Mouse (Mus musculus) kidney, embryonic 14.5 days (tissue): Measurements from ENCODE around the gene Arhgef10l. TPM values are rescaled to one million over a fixed set of nuclear protein-coding genes. Genes with fewer than 3 reads are reported as not detected.

Source experiments
- ATAC-seq: fragments of 200-750 bp; cut with Nextera tagmentation; 2 replicates; pipeline ENCODE4 v1.8.0; 2017; ENCODE audit warnings: moderate number of reproducible peaks, mild to moderate bottlenecking, moderate TSS enrichment, moderate library complexity; ENCODE audit not compliant: low FRiP score, low TSS enrichment
- H3K27ac ChIP-seq: fragments of 300-500 bp; sonication (generic); 2 replicates; pipeline ENCODE4 v1.5.1; 2014; ENCODE audit warnings: low read depth, mild to moderate bottlenecking, low read length, moderate library complexity, mixed read lengths
- H3K27me3 ChIP-seq: fragments of 300-500 bp; sonication (generic); 2 replicates; pipeline ENCODE4 v1.6.1; 2014; ENCODE audit warnings: mild to moderate bottlenecking, low read length; ENCODE audit not compliant: control insufficient read depth, insufficient read depth
- H3K36me3 ChIP-seq: fragments of 300-500 bp; sonication (generic); 2 replicates; pipeline ENCODE4 v1.6.1; 2014; ENCODE audit warnings: low read length, mixed read lengths; ENCODE audit not compliant: control insufficient read depth, insufficient read depth
- H3K4me1 ChIP-seq: fragments of 300-500 bp; sonication (generic); 2 replicates; pipeline ENCODE4 v1.6.1; 2014; ENCODE audit warnings: low read length, mixed read lengths; ENCODE audit not compliant: control insufficient read depth, insufficient read depth
- H3K4me2 ChIP-seq: fragments of 300-500 bp; sonication (generic); replicated peaks from 2 replicates; pipeline ENCODE4 v1.6.1; 2014; ENCODE audit warnings: low read depth, mild to moderate bottlenecking, low read length
- H3K4me3 ChIP-seq: fragments of 300-500 bp; sonication (generic); 2 replicates; pipeline ENCODE4 v1.5.1; 2014; ENCODE audit warnings: mild to moderate bottlenecking, low read length
- H3K9ac ChIP-seq: fragments of 300-500 bp; sonication (generic); 2 replicates; pipeline ENCODE4 v1.6.1; 2014; ENCODE audit warnings: low read depth, mild to moderate bottlenecking, low read length, moderate library complexity
- H3K9me3 ChIP-seq: fragments of 300-500 bp; sonication (generic); 2 replicates; pipeline ENCODE4 v1.6.1; 2016; ENCODE audit warnings: low read length; ENCODE audit not compliant: control insufficient read depth
- WGBS: fragments of 180-500 bp; shearing (Covaris S2); extraction: QIAGEN DNeasy Blood & Tissue Kit; methylation state at CpG from one replicate; pipeline ENCODE4 v1.1.7; 2014; 5-methylcytosine and 5-hydroxymethylcytosine counted together
- polyA plus RNA-seq: library from polyadenylated mRNA; unstranded; fragments of >200 nt; fragmentation: Nextera tagmentation; extraction: Ambion mirVana; gene quantifications from 2 replicates; pipeline ENCODE4 v1.2.1, GENCODE M21; 2014

Arhgef10l gene
- polyA plus RNA-seq, 1 experiment from 2014 or later, result 18.2 TPM

GRCm38 (mm10) chr4:140598846-140599245 lies 67.0 kb downstream of the Arhgef10l start:
- Histone ChIP-seq H3K27me3 (no peaks in the 10 kb centered on the region), H3K4me2 (no peak overlapping the region), H3K9ac (no peak overlapping the region), H3K36me3 (peaks cover 7% of the 10 kb centered on the region; the same call in 1 of the 2 replicates), H3K27ac (no peak overlapping the region), H3K4me3 (no peak overlapping the region), H3K9me3 (peaks cover 6% of the 10 kb centered on the region; the same call in 1 of the 2 replicates), H3K4me1 (peaks cover 2% of the 10 kb centered on the region; the same call in 1 of the 2 replicates)
- 65% methylated on average over 5 of the region's 5 CpGs for WGBS
- ATAC-seq, result no peak

DNA sequence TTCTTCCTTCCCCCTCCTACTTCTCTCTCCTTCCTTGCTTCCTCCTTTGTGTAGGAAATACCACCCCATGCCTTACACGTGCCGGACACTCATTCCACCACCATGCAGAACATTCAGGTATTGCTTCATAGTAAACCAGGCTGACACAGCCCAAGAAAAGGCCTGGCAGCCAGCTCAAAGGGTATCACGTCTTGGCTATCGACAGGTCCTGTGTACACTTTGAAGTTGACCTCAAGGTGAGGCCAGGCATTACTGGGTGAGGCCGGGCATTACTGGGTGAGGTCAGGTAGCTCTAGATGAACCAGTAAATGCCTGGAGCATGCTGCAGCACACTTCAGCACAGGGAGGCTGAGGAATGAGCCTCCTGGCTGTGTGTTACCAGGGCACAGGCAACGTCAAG lies 67.9 kb downstream of the Arhgef10l start:
- H3K9ac ChIP-seq, result no peak overlapping the region
- H3K36me3 ChIP-seq, result peaks cover 7% of the 10 kb centered on the region; the same call in 1 of the 2 replicates
- no peaks in the 10 kb centered on the region for H3K27me3 ChIP-seq
- H3K27ac ChIP-seq, result no peak overlapping the region
- H3K4me3 ChIP-seq, result no peak overlapping the region
- ATAC-seq, result no peak
- peaks cover 8% of the 10 kb centered on the region; the same call in 1 of the 2 replicates for H3K4me1 ChIP-seq
- WGBS, result 93% methylated on average over 6 of the region's 6 CpGs
- H3K9me3 ChIP-seq, result peaks cover 6% of the 10 kb centered on the region; the same call in 1 of the 2 replicates
- no peak overlapping the region for H3K4me2 ChIP-seq

DNA sequence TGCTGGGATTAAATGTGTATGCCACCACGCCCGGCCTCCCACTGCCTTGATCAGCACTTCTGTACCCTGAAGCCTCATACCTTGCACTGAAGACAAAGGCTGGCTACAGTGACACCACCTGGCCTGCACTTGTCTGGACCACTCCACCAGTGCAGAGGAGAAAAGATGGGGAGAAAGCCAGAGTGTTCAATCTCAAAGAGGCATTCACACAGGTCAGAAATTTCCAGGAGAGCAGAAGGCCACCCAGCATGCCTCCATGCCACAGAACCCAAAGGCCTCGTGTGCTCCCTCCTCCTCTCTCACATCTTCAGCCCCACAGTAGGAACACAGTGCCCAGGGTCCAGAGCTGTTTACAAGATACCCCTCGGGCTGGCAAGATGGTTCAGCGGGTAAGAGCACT lies 68.4 kb downstream of the Arhgef10l start:
- H3K4me1 ChIP-seq, result peaks cover 8% of the 10 kb centered on the region; the same call in 1 of the 2 replicates
- no peak overlapping the region for H3K27ac ChIP-seq
- H3K4me3 ChIP-seq, result no peak overlapping the region
- no peaks in the 10 kb centered on the region for H3K27me3 ChIP-seq
- WGBS, result 93% methylated on average over 5 of the region's 5 CpGs
- H3K36me3 ChIP-seq, result peaks cover 7% of the 10 kb centered on the region; the same call in 1 of the 2 replicates
- H3K9me3 ChIP-seq, result peaks cover 6% of the 10 kb centered on the region; the same call in 1 of the 2 replicates
- no peak overlapping the region for H3K9ac ChIP-seq
- H3K4me2 ChIP-seq, result no peak overlapping the region
- no peak for ATAC-seq

- H3K9me3 ChIP-seq, result peaks cover 6% of the 10 kb centered on the region; the same call in 1 of the 2 replicates
- peaks cover 8% of the 10 kb centered on the region; the same call in 1 of the 2 replicates for H3K4me1 ChIP-seq
- no peak overlapping the region for H3K9ac ChIP-seq
- ATAC-seq, result peak; percentile 35; the same call in 1 of the 2 replicates
- H3K36me3 ChIP-seq, result peaks cover 16% of the 10 kb centered on the region; the same call in 1 of the 2 replicates
- H3K4me2 ChIP-seq, result no peak overlapping the region
- peak overlapping the region; percentile 73; the same call in 1 of the 2 replicates for H3K27ac ChIP-seq
- no peaks in the 10 kb centered on the region for H3K27me3 ChIP-seq
- WGBS, result 77% methylated on average over 14 of the region's 14 CpGs
- H3K4me3 ChIP-seq, result no peak overlapping the region
Measured at GRCm38 (mm10) chr4:140593771-140594505, 71.9 kb downstream of the Arhgef10l start.

DNA sequence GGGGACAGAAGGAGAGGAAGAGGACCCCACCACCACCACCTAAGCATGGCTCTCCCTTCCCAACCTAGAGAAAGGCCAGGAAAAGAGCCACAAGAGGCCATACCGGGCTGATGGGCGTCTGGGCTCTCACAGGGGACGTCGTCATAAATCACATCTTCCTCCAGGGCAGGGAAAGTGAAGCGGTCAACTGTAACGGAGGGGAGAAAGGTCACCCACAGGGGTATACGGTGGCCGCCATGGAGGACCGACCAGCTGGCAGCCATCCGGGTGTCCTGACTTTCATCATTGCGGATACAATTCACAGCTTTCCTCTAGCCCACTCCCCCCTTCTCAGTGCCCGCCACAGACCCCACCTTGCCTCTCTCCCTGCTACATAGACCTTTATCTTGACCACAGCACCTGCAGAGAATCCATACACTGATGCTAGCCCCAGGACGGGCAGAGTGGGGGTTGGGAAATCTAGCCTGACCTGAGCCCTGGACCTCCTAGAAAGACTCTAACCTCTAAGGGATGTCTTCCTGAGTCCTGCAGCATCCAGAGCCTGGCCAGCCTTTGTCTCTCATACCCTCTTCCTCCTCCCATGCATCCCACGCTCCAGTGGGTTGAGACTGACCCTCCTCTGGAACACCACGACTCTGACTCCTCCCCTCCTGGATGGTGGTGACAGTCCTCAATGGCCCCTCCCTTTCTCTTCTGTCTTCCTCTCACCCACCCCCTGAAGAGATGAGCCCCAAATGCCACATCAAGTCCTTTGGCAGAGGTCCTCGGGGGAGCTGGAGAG lies 72.6 kb downstream of the Arhgef10l start:
- Histone ChIP-seq H3K27me3 (no peaks in the 10 kb centered on the region), H3K4me3 (no peak overlapping the region), H3K9ac (peak overlapping the region; percentile 25; the same call in 1 of the 2 replicates), H3K9me3 (peaks cover 6% of the 10 kb centered on the region; the same call in 1 of the 2 replicates), H3K4me1 (peaks cover 8% of the 10 kb centered on the region; the same call in 1 of the 2 replicates), H3K4me2 (no peak overlapping the region), H3K36me3 (peaks cover 17% of the 10 kb centered on the region; the same call in 1 of the 2 replicates), H3K27ac (peak overlapping the region; percentile 73)
- 19% methylated on average over 16 of the region's 16 CpGs for WGBS
- ATAC-seq, result peak; percentile 83

DNA sequence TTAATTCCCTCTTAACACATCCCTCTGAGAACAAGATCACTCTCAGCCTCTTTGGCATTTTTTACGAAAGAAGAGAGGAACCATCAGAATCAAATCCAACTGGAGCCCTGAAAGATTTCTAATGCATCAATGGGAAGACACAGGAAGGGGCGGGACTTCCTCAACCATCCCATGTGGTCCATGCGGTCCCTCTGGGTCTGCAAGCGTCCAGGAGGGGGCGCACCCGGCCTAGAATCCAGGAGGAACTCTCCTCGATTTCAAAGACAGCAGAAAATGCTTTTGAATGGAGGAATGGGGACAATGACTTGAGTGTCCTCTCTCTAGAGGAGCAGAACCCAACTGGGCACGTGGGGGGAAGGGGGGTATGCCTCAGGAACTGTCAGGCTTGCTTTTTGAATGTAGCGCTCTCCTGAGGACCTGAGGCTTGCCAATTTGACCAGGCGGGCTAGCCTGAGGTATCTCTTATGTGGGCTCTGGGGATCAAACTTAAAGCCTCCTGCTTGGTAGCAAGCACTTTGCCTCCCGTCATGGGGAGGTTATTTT lies 73.5 kb downstream of the Arhgef10l start:
- 25% methylated on average over 11 of the region's 11 CpGs for WGBS
- Histone ChIP-seq H3K4me1 (peaks cover 8% of the 10 kb centered on the region; the same call in 1 of the 2 replicates), H3K9ac (0 out of 2 replicates have a peak overlapping the region, but pooled peaks have one; percentile 0), H3K4me3 (no peak overlapping the region), H3K4me2 (no peak overlapping the region), H3K36me3 (peaks cover 22% of the 10 kb centered on the region), H3K9me3 (peaks cover 3% of the 10 kb centered on the region; the same call in 1 of the 2 replicates), H3K27ac (peak overlapping the region; percentile 73), H3K27me3 (no peaks in the 10 kb centered on the region)
- ATAC-seq, result peak; percentile 55

GRCm38 (mm10) chr4:140586478-140586877 lies 79.3 kb downstream of the Arhgef10l start:
- Histone ChIP-seq H3K9ac (no peak overlapping the region), H3K27me3 (no peaks in the 10 kb centered on the region), H3K36me3 (peaks cover 19% of the 10 kb centered on the region), H3K27ac (no peak overlapping the region), H3K4me3 (no peak overlapping the region), H3K9me3 (no peaks in the 10 kb centered on the region), H3K4me1 (no peaks in the 10 kb centered on the region), H3K4me2 (no peak overlapping the region)
- ATAC-seq, result no peak
- WGBS, result 81% methylated on average over 5 of the region's 5 CpGs

- Histone ChIP-seq H3K4me3 (no peak overlapping the region), H3K9me3 (no peaks in the 10 kb centered on the region), H3K4me1 (no peaks in the 10 kb centered on the region), H3K36me3 (peaks cover 24% of the 10 kb centered on the region), H3K27ac (no peak overlapping the region), H3K27me3 (no peaks in the 10 kb centered on the region), H3K4me2 (no peak overlapping the region), H3K9ac (no peak overlapping the region)
- 57% methylated on average over 5 of the region's 5 CpGs for WGBS
- ATAC-seq, result no peak
Measured at GRCm38 (mm10) chr4:140584240-140584639, 81.6 kb downstream of the Arhgef10l start.
